7 mouse cellular contexts compared by ENCODE assay signal in genomic region chr9:107340911-107341645, GRCm38 (mm10). TPM values are rescaled to one million over a fixed set of nuclear protein-coding genes. Genes with fewer than 3 reads are reported as not detected.
DNase-seq lines count a peak whose midpoint lies in the region; ATAC-seq and TF ChIP-seq lines count a peak whose summit lies in the region.

No protein-coding gene starts in this region.

- peak overlapping the region; percentile 79; the same call in 1 of the 2 replicates for H3K27ac ChIP-seq in layer of hippocampus, adult 2 months
- no peak overlapping the region for H3K27ac ChIP-seq in embryonic facial prominence, embryonic 13.5 days
- no peak overlapping the region for H3K27ac ChIP-seq in intestine, embryonic 14.5 days (ENCODE audit: low read depth)
- H3K27ac ChIP-seq in neural tube, embryonic 13.5 days (replicated peaks): peak overlapping the region; percentile 61; the same call in 1 of the 2 replicates

- H3K36me3 ChIP-seq in embryonic facial prominence, embryonic 13.5 days: no peaks in the 10 kb centered on the region
- no peaks in the 10 kb centered on the region for H3K36me3 ChIP-seq in intestine, embryonic 14.5 days (ENCODE audit: control insufficient read depth, insufficient read depth, low read length)
- no peaks in the 10 kb centered on the region for H3K36me3 ChIP-seq in neural tube, embryonic 13.5 days

- WGBS in embryonic facial prominence, embryonic 13.5 days: 52% methylated on average over 12 of the region's 12 CpGs
- 48% methylated on average over 12 of the region's 12 CpGs for WGBS in intestine, embryonic 14.5 days
- WGBS in neural tube, embryonic 13.5 days: 50% methylated on average over 12 of the region's 12 CpGs

- no peaks in the 10 kb centered on the region for H3K9me3 ChIP-seq in embryonic facial prominence, embryonic 13.5 days
- no peaks in the 10 kb centered on the region for H3K9me3 ChIP-seq in intestine, embryonic 14.5 days (ENCODE audit: control insufficient read depth, low read length)
- H3K9me3 ChIP-seq in neural tube, embryonic 13.5 days: no peaks in the 10 kb centered on the region

- H3K4me2 ChIP-seq in embryonic facial prominence, embryonic 13.5 days: peak overlapping the region; percentile 67
- H3K4me2 ChIP-seq in intestine, embryonic 14.5 days (ENCODE audit: low read length): peak overlapping the region; percentile 79
- H3K4me2 ChIP-seq in neural tube, embryonic 13.5 days: peak overlapping the region; percentile 69

- DNase-seq in layer of hippocampus, adult 2 months (ENCODE audit: low spot score in 2 of 2): no peak
- no peak for DNase-seq in layer of hippocampus, adult 18-20 months (ENCODE audit: low spot score in 2 of 2)
- DNase-seq in intestine, embryonic 14.5 days (ENCODE audit: low spot score): no peak
- DNase-seq in ovary, postnatal 36 days (ENCODE audit: low spot score): no peak
- no peak for DNase-seq in embryo, embryonic 10.5 days (ENCODE audit: low spot score)

- peaks cover 10% of the 10 kb centered on the region; the same call in 1 of the 2 replicates for H3K27me3 ChIP-seq in embryonic facial prominence, embryonic 13.5 days
- peaks cover 13% of the 10 kb centered on the region; the same call in 1 of the 2 replicates for H3K27me3 ChIP-seq in intestine, embryonic 14.5 days (replicated peaks; ENCODE audit: control insufficient read depth, insufficient read depth, low read length)
- no peaks in the 10 kb centered on the region for H3K27me3 ChIP-seq in neural tube, embryonic 13.5 days

- peak overlapping the region; percentile 76 for H3K9ac ChIP-seq in embryonic facial prominence, embryonic 13.5 days
- H3K9ac ChIP-seq in intestine, embryonic 14.5 days (ENCODE audit: low read length): peak overlapping the region; percentile 40
- H3K9ac ChIP-seq in neural tube, embryonic 13.5 days: peak overlapping the region; percentile 81

- H3K4me1 ChIP-seq in embryonic facial prominence, embryonic 13.5 days: peaks cover 24% of the 10 kb centered on the region
- peaks cover 13% of the 10 kb centered on the region for H3K4me1 ChIP-seq in intestine, embryonic 14.5 days (replicated peaks; ENCODE audit: control insufficient read depth, insufficient read depth, low read length)
- H3K4me1 ChIP-seq in neural tube, embryonic 13.5 days (replicated peaks): peaks cover 50% of the 10 kb centered on the region

- peak overlapping the region; percentile 89 for H3K4me3 ChIP-seq in layer of hippocampus, adult 2 months
- H3K4me3 ChIP-seq in embryonic facial prominence, embryonic 13.5 days: peak overlapping the region; percentile 65
- H3K4me3 ChIP-seq in intestine, embryonic 14.5 days (ENCODE audit: low read depth, low read length): peak overlapping the region; percentile 55
- H3K4me3 ChIP-seq in neural tube, embryonic 13.5 days: peak overlapping the region; percentile 67

- no peak for TF ChIP-seq CTCF in layer of hippocampus, adult 2 months (conservative IDR thresholded peaks at IDR 0.05)

- 0 out of 2 replicates have a peak, but pooled peaks have one; percentile 11 for ATAC-seq in embryonic facial prominence, embryonic 13.5 days (ENCODE audit: insufficient number of reproducible peaks, insufficient read depth, low FRiP score, low TSS enrichment, low read depth)
- ATAC-seq in intestine, embryonic 14.5 days (replicated peaks; ENCODE audit: low FRiP score, low TSS enrichment, low read depth): no peak
- ATAC-seq in neural tube, embryonic 13.5 days (ENCODE audit: low read depth): no peak

RNA-seq across cellular contexts. Expression of gene 6430571L13Rik, which starts 0.7 kb away (rescaled TPM):
- total RNA-seq in layer of hippocampus, adult 2 months (2021): 1 to 10 TPM; 2.5 to 2.9 TPM
- 1 to 10 TPM; 2.5 to 3.2 TPM for total RNA-seq in layer of hippocampus, adult 18-20 months (2021)
- polyA plus RNA-seq in embryonic facial prominence, embryonic 13.5 days (2015; fragmentation: Nextera tagmentation; extraction: Ambion mirVana): 1.2 and 1.5 TPM in 2 replicates
- 0.28 and 0.31 TPM in 2 replicates for polyA plus RNA-seq in intestine, embryonic 14.5 days (2014; fragmentation: Nextera tagmentation; extraction: Ambion mirVana)
- 6.4 and 6.5 TPM in 2 replicates for polyA plus RNA-seq in neural tube, embryonic 13.5 days (2015; fragmentation: Nextera tagmentation; extraction: Ambion mirVana)

RNA-seq across cellular contexts. Expression of gene Hemk1, which starts 2.9 kb away (rescaled TPM):
- total RNA-seq in layer of hippocampus, adult 2 months (2021): 10 to 100 TPM; 15.9 to 21.4 TPM
- total RNA-seq in layer of hippocampus, adult 18-20 months (2021): 10 to 100 TPM; 14.5 to 14.9 TPM
- polyA plus RNA-seq in embryonic facial prominence, embryonic 13.5 days (2015; fragmentation: Nextera tagmentation; extraction: Ambion mirVana): 11.4 and 12.1 TPM in 2 replicates
- polyA plus RNA-seq in intestine, embryonic 14.5 days (2014; fragmentation: Nextera tagmentation; extraction: Ambion mirVana): 10.4 and 12.8 TPM in 2 replicates
- polyA plus RNA-seq in neural tube, embryonic 13.5 days (2015; fragmentation: Nextera tagmentation; extraction: Ambion mirVana): 13.0 and 15.0 TPM in 2 replicates

RNA-seq across cellular contexts. Expression of gene Cish, which starts 45.3 kb away (rescaled TPM):
- total RNA-seq in layer of hippocampus, adult 2 months (2021): 1 to 10 TPM; 3.0 to 3.7 TPM
- total RNA-seq in layer of hippocampus, adult 18-20 months (2021): 1 to 10 TPM; 3.0 to 6.3 TPM
- polyA plus RNA-seq in embryonic facial prominence, embryonic 13.5 days (2015; fragmentation: Nextera tagmentation; extraction: Ambion mirVana): 9.3 and 12.4 TPM in 2 replicates
- polyA plus RNA-seq in intestine, embryonic 14.5 days (2014; fragmentation: Nextera tagmentation; extraction: Ambion mirVana): 8.9 and 9.6 TPM in 2 replicates
- polyA plus RNA-seq in neural tube, embryonic 13.5 days (2015; fragmentation: Nextera tagmentation; extraction: Ambion mirVana): 8.7 and 9.2 TPM in 2 replicates

RNA-seq across cellular contexts. Expression of gene Mapkapk3, which starts 51.4 kb away (rescaled TPM):
- total RNA-seq in layer of hippocampus, adult 2 months (2021): 1 to 10 TPM; 2.2 to 2.3 TPM
- total RNA-seq in layer of hippocampus, adult 18-20 months (2021): 1 to 10 TPM; 1.8 to 2.2 TPM
- polyA plus RNA-seq in embryonic facial prominence, embryonic 13.5 days (2015; fragmentation: Nextera tagmentation; extraction: Ambion mirVana): 7.6 and 10.7 TPM in 2 replicates
- polyA plus RNA-seq in intestine, embryonic 14.5 days (2014; fragmentation: Nextera tagmentation; extraction: Ambion mirVana): 21.2 and 23.2 TPM in 2 replicates
- polyA plus RNA-seq in neural tube, embryonic 13.5 days (2015; fragmentation: Nextera tagmentation; extraction: Ambion mirVana): 1.8 and 2.4 TPM in 2 replicates

RNA-seq across cellular contexts. Expression of gene Cacna2d2, which starts 58.3 kb away (rescaled TPM):
- total RNA-seq in layer of hippocampus, adult 2 months (2021): 10 to 100 TPM; 18.1 to 19.3 TPM
- 10 to 100 TPM; 15.1 to 17.7 TPM for total RNA-seq in layer of hippocampus, adult 18-20 months (2021)
- polyA plus RNA-seq in embryonic facial prominence, embryonic 13.5 days (2015; fragmentation: Nextera tagmentation; extraction: Ambion mirVana): 0.76 and 1.1 TPM in 2 replicates
- polyA plus RNA-seq in intestine, embryonic 14.5 days (2014; fragmentation: Nextera tagmentation; extraction: Ambion mirVana): 0.35 and 0.55 TPM in 2 replicates
- 8.1 and 8.6 TPM in 2 replicates for polyA plus RNA-seq in neural tube, embryonic 13.5 days (2015; fragmentation: Nextera tagmentation; extraction: Ambion mirVana)

Comparison
In these comparisons a context has a peak if more than half of its experiments do, and no peak if none do; other contexts are left out.
1. H3K27ac ChIP-seq: peak in layer of hippocampus, adult 2 months (single experiment) and neural tube, embryonic 13.5 days (single experiment); none in embryonic facial prominence, embryonic 13.5 days (single experiment) and intestine, embryonic 14.5 days (single experiment).
2. Peak in every context shown above with its lines, with median percentiles within 50 percentile points of each other: H3K4me3 ChIP-seq, H3K4me2 ChIP-seq and H3K9ac ChIP-seq.